Mouse (Mus musculus): ENCODE data around the gene Thpo.

DNA sequence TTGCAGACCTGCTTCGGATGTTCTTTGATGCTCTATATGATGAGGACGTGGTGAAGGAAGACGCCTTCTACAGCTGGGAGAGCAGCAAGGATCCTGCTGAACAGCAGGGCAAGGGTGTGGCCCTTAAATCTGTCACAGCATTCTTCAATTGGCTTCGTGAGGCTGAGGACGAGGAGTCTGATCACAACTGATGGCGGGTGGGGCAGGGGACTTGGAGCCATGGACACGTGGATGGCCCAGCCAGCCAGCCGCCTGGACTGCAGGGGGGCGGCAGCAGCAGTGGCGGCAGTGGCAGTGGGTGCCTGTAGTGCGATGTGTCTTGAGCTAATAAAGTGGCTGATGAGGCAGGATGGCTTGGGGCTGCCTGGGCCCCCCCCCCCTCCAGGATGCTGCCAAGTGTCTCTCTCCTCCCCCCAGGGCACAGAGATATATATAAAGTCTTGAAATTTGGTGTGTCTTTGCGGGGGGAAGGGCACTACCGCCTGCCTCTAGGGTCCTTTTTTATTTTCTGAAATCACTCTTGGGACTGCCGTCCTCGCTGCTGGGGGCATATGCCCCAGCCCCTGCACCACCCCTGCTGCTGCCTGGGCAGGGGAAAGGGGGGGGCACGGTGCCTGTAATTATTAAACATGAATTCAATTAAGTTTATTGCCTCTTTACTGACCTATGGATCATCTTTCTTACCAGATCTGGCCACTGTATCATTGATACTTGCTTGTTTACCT is 41.9 kb downstream of the Thpo start:
- TF ChIP-seq POLR2A (IDR thresholded peaks at IDR 0.05; ENCODE audit: low read depth, low read length) (no peak), CTCF (IDR thresholded peaks at IDR 0.05; ENCODE audit: borderline replicate concordance, insufficient read depth, low read length) (no peak)
